Mouse (Mus musculus) layer of hippocampus, postnatal 36 days (tissue): Measurements from ENCODE around the gene Fubp1. TPM values are rescaled to one million over a fixed set of nuclear protein-coding genes. Genes with fewer than 3 reads are reported as not detected.

ENCODE experiments used
- DNase-seq, 2 experiments: peaks; one replicate each; pipeline ENCODE4 v3.0.0; 2022
- total RNA-seq, 2 experiments: library from RNA; stranded (reverse); gene quantifications; 2 replicates each; pipeline ENCODE4 v1.2.3; 2021

Fubp1 gene
- total RNA-seq, 2 experiments from 2014 or later, result 124 to 143 TPM

GRCm38 (mm10) chr3:152278431-152278830, 68.2 kb downstream of the Fubp1 start:
- DNase-seq, result no peak

GRCm38 (mm10) chr3:152282126-152282525, 71.9 kb downstream of the Fubp1 start:
- no peak for DNase-seq

- no peak for DNase-seq
These were observed 74.1 kb downstream of the Fubp1 start for GRCm38 (mm10) chr3:152284306-152284705.

GRCm38 (mm10) chr3:152284759-152285158, 74.5 kb downstream of the Fubp1 start:
- DNase-seq, result no peak

Other genes with a start within 250 kb of the Fubp1 start
- 1 to 10 TPM; 1.2 to 1.8 TPM for gene Gipc2, start 44.2 kb upstream of the Fubp1 start, total RNA-seq
- gene Dnajb4, start 120 bp upstream of the Fubp1 start, total RNA-seq, result 10 to 100 TPM; 72.2 to 74.1 TPM
- 1 to 10 TPM in 1 of 2 experiments, under 1 TPM in 1; 0.91 to 1.4 TPM for gene Nexn, start 55.9 kb downstream of the Fubp1 start, total RNA-seq
- gene Miga1, start 130.0 kb downstream of the Fubp1 start, total RNA-seq, result 10 to 100 TPM; 74.4 to 82.9 TPM
- 100 to 1,000 TPM; 127 to 132 TPM for gene Usp33, start 136.1 kb downstream of the Fubp1 start, total RNA-seq
- 10 to 100 TPM; 46.1 to 48.2 TPM for gene Zzz3, start 185.1 kb downstream of the Fubp1 start, total RNA-seq